Mouse (Mus musculus) stomach, embryonic 14.5 days (tissue): ENCODE results near the gene Kcna2. TPM values are rescaled to one million over a fixed set of nuclear protein-coding genes. Genes with fewer than 3 reads are reported as not detected.

ENCODE experiments used
- ATAC-seq: fragments of 200-750 bp; cut with Nextera tagmentation; 2 replicates; pipeline ENCODE4 v1.8.0; 2017; ENCODE audit warnings: low read depth, moderate TSS enrichment; ENCODE audit not compliant: insufficient number of reproducible peaks, insufficient read depth, low FRiP score
- H3K27ac ChIP-seq: fragments of 300-500 bp; sonication (generic); 2 replicates; pipeline ENCODE4 v1.5.1; 2014; ENCODE audit warnings: mild to moderate bottlenecking, low read length, moderate library complexity, mixed read lengths
- H3K27me3 ChIP-seq: fragments of 300-500 bp; sonication (generic); 2 replicates; pipeline ENCODE4 v1.6.1; 2014; ENCODE audit warnings: low read length, control low read depth, mixed read lengths; ENCODE audit not compliant: control insufficient read depth, insufficient read depth
- H3K36me3 ChIP-seq: fragments of 300-500 bp; sonication (generic); 2 replicates; pipeline ENCODE4 v1.6.1; 2014; ENCODE audit warnings: mild to moderate bottlenecking, control low read depth, low read length, moderate library complexity, mixed read lengths; ENCODE audit not compliant: control insufficient read depth, insufficient read depth
- H3K4me1 ChIP-seq: fragments of 300-500 bp; sonication (generic); 2 replicates; pipeline ENCODE4 v1.6.1; 2014; ENCODE audit warnings: low read length, control low read depth, mixed read lengths; ENCODE audit not compliant: control insufficient read depth, insufficient read depth
- H3K4me2 ChIP-seq: fragments of 300-500 bp; sonication (generic); replicated peaks from 2 replicates; pipeline ENCODE4 v1.6.1; 2014; ENCODE audit warnings: low read depth, low read length, control low read depth
- H3K4me3 ChIP-seq: fragments of 300-500 bp; sonication (generic); 2 replicates; pipeline ENCODE4 v1.5.1; 2014; ENCODE audit warnings: low read depth, low read length, control low read depth
- H3K9ac ChIP-seq: fragments of 300-500 bp; sonication (generic); replicated peaks from 2 replicates; pipeline ENCODE4 v1.6.1; 2014; ENCODE audit warnings: low read depth, mild to moderate bottlenecking, control low read depth, low read length, moderate library complexity, mixed read lengths
- H3K9me3 ChIP-seq: fragments of 300-500 bp; sonication (generic); 2 replicates; pipeline ENCODE4 v1.6.1; 2016; ENCODE audit warnings: low read depth, low read length, control low read depth; ENCODE audit not compliant: control insufficient read depth
- WGBS: fragments of 180-500 bp; shearing (Covaris S2); extraction: QIAGEN DNeasy Blood & Tissue Kit; methylation state at CpG from one replicate; pipeline ENCODE4 v1.1.7; 2014; 5-methylcytosine and 5-hydroxymethylcytosine counted together
- polyA plus RNA-seq: library from polyadenylated mRNA; unstranded; fragments of >200 nt; fragmentation: Nextera tagmentation; extraction: Ambion mirVana; gene quantifications from 2 replicates; pipeline ENCODE4 v1.2.1, GENCODE M21; 2014

The Kcna2 gene
- polyA plus RNA-seq, 1 experiment from 2014 or later: 0.14 TPM

GRCm38 (mm10) chr3:107149006-107149405, 48.1 kb downstream of the Kcna2 start:
- Histone ChIP-seq H3K4me2 (no peak overlapping the region), H3K4me3 (no peak overlapping the region), H3K4me1 (no peaks in the 10 kb centered on the region), H3K27ac (no peak overlapping the region), H3K36me3 (no peaks in the 10 kb centered on the region), H3K9me3 (no peaks in the 10 kb centered on the region), H3K27me3 (no peaks in the 10 kb centered on the region), H3K9ac (no peak overlapping the region)
- WGBS: 66% methylated on average over 3 of the region's 3 CpGs
- ATAC-seq: no peak

- H3K4me1 ChIP-seq: no peaks in the 10 kb centered on the region
- no peak for ATAC-seq
- H3K27me3 ChIP-seq: no peaks in the 10 kb centered on the region
- no peak overlapping the region for H3K9ac ChIP-seq
- H3K9me3 ChIP-seq: no peaks in the 10 kb centered on the region
- H3K4me2 ChIP-seq: no peak overlapping the region
- no peaks in the 10 kb centered on the region for H3K36me3 ChIP-seq
- no peak overlapping the region for H3K4me3 ChIP-seq
- WGBS: 51% methylated on average over 3 of the region's 3 CpGs
- no peak overlapping the region for H3K27ac ChIP-seq
Measured at GRCm38 (mm10) chr3:107150469-107150868, 49.5 kb downstream of the Kcna2 start.

GRCm38 (mm10) chr3:107150872-107151540, 50.1 kb downstream of the Kcna2 start:
- no peak overlapping the region for H3K9ac ChIP-seq
- ATAC-seq: no peak
- H3K4me1 ChIP-seq: no peaks in the 10 kb centered on the region
- no peaks in the 10 kb centered on the region for H3K9me3 ChIP-seq
- H3K4me2 ChIP-seq: no peak overlapping the region
- no peak overlapping the region for H3K27ac ChIP-seq
- no peaks in the 10 kb centered on the region for H3K27me3 ChIP-seq
- H3K36me3 ChIP-seq: no peaks in the 10 kb centered on the region
- 57% methylated on average over 7 of the region's 7 CpGs for WGBS
- no peak overlapping the region for H3K4me3 ChIP-seq

- no peak overlapping the region for H3K27ac ChIP-seq
- no peak for ATAC-seq
- no peaks in the 10 kb centered on the region for H3K4me1 ChIP-seq
- no peak overlapping the region for H3K4me2 ChIP-seq
- WGBS: 82% methylated on average over 11 of the region's 11 CpGs
- no peak overlapping the region for H3K4me3 ChIP-seq
- H3K27me3 ChIP-seq: no peaks in the 10 kb centered on the region
- no peak overlapping the region for H3K9ac ChIP-seq
- H3K36me3 ChIP-seq: no peaks in the 10 kb centered on the region
- H3K9me3 ChIP-seq: no peaks in the 10 kb centered on the region
Measured at GRCm38 (mm10) chr3:107153772-107154655, 53.1 kb downstream of the Kcna2 start.

GRCm38 (mm10) chr3:107158856-107159255, 57.9 kb downstream of the Kcna2 start:
- Histone ChIP-seq H3K27ac (no peak overlapping the region), H3K27me3 (no peaks in the 10 kb centered on the region), H3K9me3 (no peaks in the 10 kb centered on the region), H3K9ac (no peak overlapping the region), H3K4me2 (no peak overlapping the region), H3K4me1 (peaks cover 4% of the 10 kb centered on the region; the same call in 1 of the 2 replicates), H3K36me3 (no peaks in the 10 kb centered on the region), H3K4me3 (no peak overlapping the region)
- WGBS: 87% methylated on average over 7 of the region's 7 CpGs
- no peak for ATAC-seq

- 62% methylated on average over 3 of the region's 3 CpGs for WGBS
- H3K4me2 ChIP-seq: peak overlapping the region; percentile 33
- H3K4me3 ChIP-seq: no peak overlapping the region
- ATAC-seq: no peak
- H3K27ac ChIP-seq: no peak overlapping the region
- H3K36me3 ChIP-seq: no peaks in the 10 kb centered on the region
- peaks cover 4% of the 10 kb centered on the region; the same call in 1 of the 2 replicates for H3K4me1 ChIP-seq
- no peaks in the 10 kb centered on the region for H3K27me3 ChIP-seq
- no peaks in the 10 kb centered on the region for H3K9me3 ChIP-seq
- H3K9ac ChIP-seq: no peak overlapping the region
Measured at GRCm38 (mm10) chr3:107159418-107159817, 58.5 kb downstream of the Kcna2 start.

GRCm38 (mm10) chr3:107159859-107160324, 58.9 kb downstream of the Kcna2 start:
- H3K36me3 ChIP-seq: no peaks in the 10 kb centered on the region
- peak; percentile 49; the same call in 1 of the 2 replicates for ATAC-seq
- H3K4me3 ChIP-seq: no peak overlapping the region; the same call in 1 of the 2 replicates
- H3K27ac ChIP-seq: no peak overlapping the region
- H3K9ac ChIP-seq: no peak overlapping the region
- no peaks in the 10 kb centered on the region for H3K9me3 ChIP-seq
- peak overlapping the region; percentile 33 for H3K4me2 ChIP-seq
- WGBS: 3% methylated on average over 17 of the region's 17 CpGs
- peaks cover 4% of the 10 kb centered on the region; the same call in 1 of the 2 replicates for H3K4me1 ChIP-seq
- no peaks in the 10 kb centered on the region for H3K27me3 ChIP-seq

- Histone ChIP-seq H3K9me3 (no peaks in the 10 kb centered on the region), H3K27me3 (no peaks in the 10 kb centered on the region), H3K4me1 (peaks cover 4% of the 10 kb centered on the region; the same call in 1 of the 2 replicates), H3K4me2 (no peak overlapping the region), H3K36me3 (no peaks in the 10 kb centered on the region), H3K4me3 (no peak overlapping the region), H3K27ac (no peak overlapping the region), H3K9ac (no peak overlapping the region)
- 92% methylated on average over 2 of the region's 2 CpGs for WGBS
- no peak for ATAC-seq
Measured at GRCm38 (mm10) chr3:107162741-107163140, 61.8 kb downstream of the Kcna2 start.
